Mouse (Mus musculus) liver, embryonic 16.5 days (tissue): ENCODE measurements around the gene Zfp292. TPM values are rescaled to one million over a fixed set of nuclear protein-coding genes. Genes with fewer than 3 reads are reported as not detected.
"Not testable (repeated sequence)": the region's sequence is repeated elsewhere in the genome, so short reads cannot be mapped to it uniquely, and the experiment has no call there.

Source experiments
- ATAC-seq: fragments of 200-750 bp; cut with Nextera tagmentation; 2 replicates; pipeline ENCODE4 v1.8.0; 2017; ENCODE audit warnings: low read depth, mild to moderate bottlenecking, moderate number of reproducible peaks, moderate library complexity
- H3K27ac ChIP-seq: fragments of 300-500 bp; sonication (generic); 2 replicates; pipeline ENCODE4 v1.5.1; 2014; ENCODE audit warnings: mild to moderate bottlenecking, low read length
- H3K27me3 ChIP-seq: fragments of 300-500 bp; sonication (generic); 2 replicates; pipeline ENCODE4 v1.6.1; 2014; ENCODE audit warnings: low read depth, low read length, mixed read lengths; ENCODE audit not compliant: control insufficient read depth, insufficient read depth
- H3K36me3 ChIP-seq: fragments of 300-500 bp; sonication (generic); 2 replicates; pipeline ENCODE4 v1.6.1; 2014; ENCODE audit warnings: mild to moderate bottlenecking; ENCODE audit not compliant: control insufficient read depth, insufficient read depth
- H3K4me1 ChIP-seq: fragments of 300-500 bp; sonication (generic); 2 replicates; pipeline ENCODE4 v1.6.1; 2014; ENCODE audit warnings: low read depth, low read length, mixed read lengths; ENCODE audit not compliant: control insufficient read depth
- H3K4me2 ChIP-seq: fragments of 300-500 bp; sonication (generic); 2 replicates; pipeline ENCODE4 v1.6.1; 2014; ENCODE audit warnings: low read depth, low read length, mixed read lengths
- H3K4me3 ChIP-seq: fragments of 300-500 bp; sonication (generic); 2 replicates; pipeline ENCODE4 v1.5.1; 2014; ENCODE audit warnings: low read depth, mild to moderate bottlenecking, low read length
- H3K9ac ChIP-seq: fragments of 300-500 bp; sonication (generic); 2 replicates; pipeline ENCODE4 v1.6.1; 2014; ENCODE audit warnings: low read depth, low read length
- H3K9me3 ChIP-seq: fragments of 300-500 bp; sonication (generic); replicated peaks from 2 replicates; pipeline ENCODE4 v1.6.1; 2016; ENCODE audit warnings: low read length; ENCODE audit not compliant: control insufficient read depth
- WGBS: fragments of 180-500 bp; shearing (Covaris S2); extraction: QIAGEN DNeasy Blood & Tissue Kit; methylation state at CpG from one replicate; pipeline ENCODE4 v1.1.7; 2014; ENCODE audit not compliant: insufficient replicate concordance; 5-methylcytosine and 5-hydroxymethylcytosine counted together
- polyA plus RNA-seq: library from polyadenylated mRNA; unstranded; fragments of >200 nt; fragmentation: Nextera tagmentation; extraction: Ambion mirVana; gene quantifications from 2 replicates; pipeline ENCODE4 v1.2.1, GENCODE M21; 2015

Zfp292 gene
- polyA plus RNA-seq, result 4.5 and 4.7 TPM in 2 replicates

GRCm38 (mm10) chr4:34882818-34883217 is at the start of gene Zfp292:
Gene Zfp292 (minus strand): TSS chr4:34882960.
- H3K27me3 ChIP-seq, result no peaks in the 10 kb centered on the region
- peaks cover 19% of the 10 kb centered on the region for H3K4me1 ChIP-seq
- H3K36me3 ChIP-seq, result no peaks in the 10 kb centered on the region
- H3K9me3 ChIP-seq, result no peaks in the 10 kb centered on the region
- H3K4me3 ChIP-seq, result peak within 1 kb of the TSS; percentile 95
- peak within 1 kb of the TSS; percentile 89 for H3K9ac ChIP-seq
- peak within 1 kb of the TSS; percentile 95 for H3K4me2 ChIP-seq
- peak; percentile 86 for ATAC-seq
- 0% methylated on average over 41 of the region's 44 CpGs for WGBS
- peak within 1 kb of the TSS; percentile 94 for H3K27ac ChIP-seq

GRCm38 (mm10) chr4:34928386-34928785 is 45.6 kb upstream of the Zfp292 start:
- H3K27ac ChIP-seq, H3K9ac ChIP-seq, ATAC-seq, H3K9me3 ChIP-seq, H3K4me2 ChIP-seq, H3K36me3 ChIP-seq, H3K27me3 ChIP-seq, H3K4me1 ChIP-seq, H3K4me3 ChIP-seq: not testable (repeated sequence)
- WGBS, result 59% methylated on average over 7 of the region's 7 CpGs

- Histone ChIP-seq H3K27ac (no peak overlapping the region), H3K9ac (no peak overlapping the region), H3K9me3 (no peaks in the 10 kb centered on the region), H3K4me1 (no peaks in the 10 kb centered on the region), H3K36me3 (no peaks in the 10 kb centered on the region), H3K27me3 (no peaks in the 10 kb centered on the region), H3K4me2 (no peak overlapping the region), H3K4me3 (no peak overlapping the region)
- no peak for ATAC-seq
- 50% methylated on average over 6 of the region's 6 CpGs for WGBS
These were observed 39.6 kb upstream of the Zfp292 start for GRCm38 (mm10) chr4:34922177-34922870.

- H3K27me3 ChIP-seq, result no peaks in the 10 kb centered on the region
- H3K9ac ChIP-seq, result no peak overlapping the region
- WGBS, result 68% methylated on average over 7 of the region's 7 CpGs
- no peaks in the 10 kb centered on the region for H3K4me1 ChIP-seq
- H3K4me3 ChIP-seq, result no peak overlapping the region
- H3K9me3 ChIP-seq, result no peaks in the 10 kb centered on the region
- no peaks in the 10 kb centered on the region for H3K36me3 ChIP-seq
- no peak for ATAC-seq
- no peak overlapping the region for H3K27ac ChIP-seq
- no peak overlapping the region for H3K4me2 ChIP-seq
These were observed 34.6 kb upstream of the Zfp292 start for GRCm38 (mm10) chr4:34917400-34917799.

GRCm38 (mm10) chr4:34912171-34912570 is 29.4 kb upstream of the Zfp292 start:
- no peaks in the 10 kb centered on the region for H3K9me3 ChIP-seq
- no peak overlapping the region for H3K4me3 ChIP-seq
- no peaks in the 10 kb centered on the region for H3K27me3 ChIP-seq
- 55% methylated on average over 3 of the region's 3 CpGs for WGBS
- H3K4me2 ChIP-seq, result no peak overlapping the region
- no peak overlapping the region for H3K9ac ChIP-seq
- ATAC-seq, result no peak
- no peaks in the 10 kb centered on the region for H3K36me3 ChIP-seq
- no peak overlapping the region for H3K27ac ChIP-seq
- H3K4me1 ChIP-seq, result no peaks in the 10 kb centered on the region

GRCm38 (mm10) chr4:34911401-34911800 is 28.6 kb upstream of the Zfp292 start:
- ATAC-seq, result no peak
- Histone ChIP-seq H3K9me3 (no peaks in the 10 kb centered on the region), H3K4me2 (no peak overlapping the region), H3K4me1 (no peaks in the 10 kb centered on the region), H3K4me3 (no peak overlapping the region), H3K9ac (no peak overlapping the region), H3K36me3 (no peaks in the 10 kb centered on the region), H3K27me3 (no peaks in the 10 kb centered on the region), H3K27ac (no peak overlapping the region)
- 58% methylated on average over 3 of the region's 3 CpGs for whole genome bisulfite sequencing

- no peaks in the 10 kb centered on the region for H3K36me3 ChIP-seq
- no peak overlapping the region for H3K4me3 ChIP-seq
- 81% methylated on average over 7 of the region's 7 CpGs for WGBS
- no peak overlapping the region for H3K4me2 ChIP-seq
- no peak for ATAC-seq
- no peaks in the 10 kb centered on the region for H3K4me1 ChIP-seq
- no peaks in the 10 kb centered on the region for H3K27me3 ChIP-seq
- H3K27ac ChIP-seq, result no peak overlapping the region
- H3K9ac ChIP-seq, result no peak overlapping the region
- H3K9me3 ChIP-seq, result no peaks in the 10 kb centered on the region
These were observed 25.4 kb upstream of the Zfp292 start for GRCm38 (mm10) chr4:34908127-34908526.

GRCm38 (mm10) chr4:34907026-34907425 is 24.3 kb upstream of the Zfp292 start:
- 64% methylated on average over 14 of the region's 14 CpGs for WGBS
- no peaks in the 10 kb centered on the region for H3K9me3 ChIP-seq
- ATAC-seq, result no peak
- no peaks in the 10 kb centered on the region for H3K27me3 ChIP-seq
- H3K9ac ChIP-seq, result no peak overlapping the region
- H3K27ac ChIP-seq, result no peak overlapping the region
- H3K4me1 ChIP-seq, result no peaks in the 10 kb centered on the region
- H3K36me3 ChIP-seq, result no peaks in the 10 kb centered on the region
- H3K4me3 ChIP-seq, result no peak overlapping the region
- no peak overlapping the region for H3K4me2 ChIP-seq

GRCm38 (mm10) chr4:34906151-34906550 is 23.4 kb upstream of the Zfp292 start:
- H3K36me3 ChIP-seq, result no peaks in the 10 kb centered on the region
- 59% methylated on average over 4 of the region's 4 CpGs for WGBS
- H3K9ac ChIP-seq, result no peak overlapping the region
- H3K4me2 ChIP-seq, result no peak overlapping the region
- H3K27me3 ChIP-seq, result no peaks in the 10 kb centered on the region
- no peak overlapping the region for H3K4me3 ChIP-seq
- no peak overlapping the region for H3K27ac ChIP-seq
- H3K9me3 ChIP-seq, result no peaks in the 10 kb centered on the region
- ATAC-seq, result no peak
- H3K4me1 ChIP-seq, result no peaks in the 10 kb centered on the region
